Mouse (Mus musculus): Measurements from ENCODE around the gene Dcun1d4. TPM values are rescaled to one million over a fixed set of nuclear protein-coding genes. Genes with fewer than 3 reads are reported as not detected.

Dcun1d4 gene
- polyA plus RNA-seq, 1 experiment, result 1.3 TPM

- H3K27ac ChIP-seq (ENCODE audit: insufficient read depth, low read length), result no peak overlapping the region
- H3K36me3 ChIP-seq (ENCODE audit: control insufficient read depth, insufficient read depth, low read length), result no peaks in the 10 kb centered on the region
- no peak overlapping the region for H3K4me3 ChIP-seq (ENCODE audit: extremely low read depth, insufficient read depth, insufficient read length)
- no peaks in the 10 kb centered on the region for H3K4me1 ChIP-seq (ENCODE audit: control insufficient read depth, insufficient read depth, insufficient read length)
- 86% methylated on average over 8 of the region's 8 CpGs for WGBS
- TF ChIP-seq POLR2A (IDR thresholded peaks at IDR 0.05; ENCODE audit: low read depth, low read length) (no peak), CTCF (IDR thresholded peaks at IDR 0.05; ENCODE audit: extremely low read depth, insufficient read depth, insufficient read length, insufficient replicate concordance) (no peak)
- H3K27me3 ChIP-seq (ENCODE audit: control insufficient read depth, insufficient read depth, low read length), result no peaks in the 10 kb centered on the region
- DNase-seq (ENCODE audit: low read depth in 1 of 2, low spot score in 2 of 2), result no peak
These were observed 17.8 kb downstream of the Dcun1d4 start for GRCm38 (mm10) chr5:73498559-73498958.

DNA sequence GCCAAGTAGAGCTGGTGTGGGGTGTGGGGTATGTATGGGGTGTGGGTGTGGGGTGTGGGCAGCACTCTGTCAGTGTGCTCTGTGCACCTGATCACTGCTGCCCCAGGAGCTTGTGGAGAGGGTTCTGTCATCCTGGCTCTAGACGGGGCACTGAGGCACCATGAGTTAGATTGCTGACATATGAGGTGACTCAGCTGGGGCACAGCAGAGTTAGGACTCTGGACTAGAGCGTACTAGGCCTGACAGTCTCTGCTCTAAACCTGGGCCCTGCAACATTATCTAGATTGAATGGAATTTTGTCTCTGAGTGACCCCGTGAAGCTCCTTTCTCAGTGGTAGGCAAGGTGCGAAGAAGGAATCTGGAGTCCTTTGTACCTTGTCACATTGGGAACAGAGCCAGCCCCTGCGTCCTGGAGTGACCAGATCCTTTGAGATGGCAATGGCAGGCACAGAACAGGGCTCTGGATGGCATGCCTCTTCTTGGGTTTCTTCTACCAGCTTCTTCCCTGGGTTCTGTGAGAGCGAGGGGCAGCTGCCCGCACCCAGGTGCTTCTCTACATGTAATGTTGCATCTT is 20.2 kb downstream of the Dcun1d4 start:
- 88% methylated on average over 7 of the region's 7 CpGs for WGBS
- Histone ChIP-seq H3K27ac (ENCODE audit: insufficient read depth, low read length) (no peak overlapping the region), H3K4me1 (ENCODE audit: control insufficient read depth, insufficient read depth, insufficient read length) (no peaks in the 10 kb centered on the region), H3K27me3 (ENCODE audit: control insufficient read depth, insufficient read depth, low read length) (no peaks in the 10 kb centered on the region), H3K4me3 (ENCODE audit: extremely low read depth, insufficient read depth, insufficient read length) (no peak overlapping the region), H3K36me3 (ENCODE audit: control insufficient read depth, insufficient read depth, low read length) (no peaks in the 10 kb centered on the region)
- TF ChIP-seq POLR2A (IDR thresholded peaks at IDR 0.05; ENCODE audit: low read depth, low read length) (no peak), CTCF (IDR thresholded peaks at IDR 0.05; ENCODE audit: extremely low read depth, insufficient read depth, insufficient read length, insufficient replicate concordance) (no peak)
- no peak for DNase-seq (ENCODE audit: low read depth in 1 of 2, low spot score in 2 of 2)

GRCm38 (mm10) chr5:73502422-73502821 is 21.6 kb downstream of the Dcun1d4 start:
- Histone ChIP-seq H3K27ac (ENCODE audit: insufficient read depth, low read length) (no peak overlapping the region), H3K36me3 (ENCODE audit: control insufficient read depth, insufficient read depth, low read length) (no peaks in the 10 kb centered on the region), H3K27me3 (ENCODE audit: control insufficient read depth, insufficient read depth, low read length) (no peaks in the 10 kb centered on the region), H3K4me1 (ENCODE audit: control insufficient read depth, insufficient read depth, insufficient read length) (no peaks in the 10 kb centered on the region), H3K4me3 (ENCODE audit: extremely low read depth, insufficient read depth, insufficient read length) (no peak overlapping the region)
- TF ChIP-seq CTCF (IDR thresholded peaks at IDR 0.05; ENCODE audit: extremely low read depth, insufficient read depth, insufficient read length, insufficient replicate concordance) (no peak), POLR2A (IDR thresholded peaks at IDR 0.05; ENCODE audit: low read depth, low read length) (no peak)
- WGBS, result 89% methylated on average over 9 of the region's 9 CpGs
- DNase-seq (ENCODE audit: low read depth in 1 of 2, low spot score in 2 of 2), result no peak

- Histone ChIP-seq H3K4me1 (ENCODE audit: control insufficient read depth, insufficient read depth, insufficient read length) (no peaks in the 10 kb centered on the region), H3K27me3 (ENCODE audit: control insufficient read depth, insufficient read depth, low read length) (no peaks in the 10 kb centered on the region), H3K36me3 (ENCODE audit: control insufficient read depth, insufficient read depth, low read length) (no peaks in the 10 kb centered on the region), H3K27ac (ENCODE audit: insufficient read depth, low read length) (no peak overlapping the region), H3K4me3 (ENCODE audit: extremely low read depth, insufficient read depth, insufficient read length) (no peak overlapping the region)
- 86% methylated on average over 12 of the region's 12 CpGs for WGBS
- DNase-seq (ENCODE audit: low read depth in 1 of 2, low spot score in 2 of 2), result no peak
- TF ChIP-seq POLR2A (IDR thresholded peaks at IDR 0.05; ENCODE audit: low read depth, low read length) (no peak), CTCF (IDR thresholded peaks at IDR 0.05; ENCODE audit: extremely low read depth, insufficient read depth, insufficient read length, insufficient replicate concordance) (no peak)
These were observed 22.4 kb downstream of the Dcun1d4 start for GRCm38 (mm10) chr5:73503015-73503757.

DNA sequence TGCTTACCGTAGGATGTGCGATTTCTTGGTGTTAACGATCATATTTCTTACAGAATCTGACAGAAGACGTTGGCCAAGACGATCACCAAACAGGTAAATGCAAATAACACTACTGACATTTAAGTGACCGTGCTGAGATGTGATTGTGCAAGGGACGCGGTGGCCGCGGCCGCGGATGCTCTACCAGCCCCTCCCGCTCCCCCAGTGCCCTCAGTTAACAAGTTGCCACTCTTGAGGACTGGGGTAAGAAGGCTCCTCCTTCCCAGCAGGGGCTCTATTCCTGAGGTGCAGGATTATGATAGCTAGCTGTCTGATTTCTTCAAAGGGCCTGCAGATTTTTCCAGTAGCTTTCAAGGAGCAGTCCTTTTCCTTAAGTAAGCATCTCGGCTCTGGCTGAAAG is 30.3 kb downstream of the Dcun1d4 start:
- no peaks in the 10 kb centered on the region for H3K36me3 ChIP-seq (ENCODE audit: control insufficient read depth, insufficient read depth, low read length)
- no peaks in the 10 kb centered on the region for H3K27me3 ChIP-seq (ENCODE audit: control insufficient read depth, insufficient read depth, low read length)
- DNase-seq (ENCODE audit: low read depth in 1 of 2, low spot score in 2 of 2), result no peak
- no peak for TF ChIP-seq POLR2A (IDR thresholded peaks at IDR 0.05; ENCODE audit: low read depth, low read length)
- TF ChIP-seq CTCF (IDR thresholded peaks at IDR 0.05; ENCODE audit: extremely low read depth, insufficient read depth, insufficient read length, insufficient replicate concordance), result no peak
- H3K4me3 ChIP-seq (ENCODE audit: extremely low read depth, insufficient read depth, insufficient read length), result no peak overlapping the region
- no peaks in the 10 kb centered on the region for H3K4me1 ChIP-seq (ENCODE audit: control insufficient read depth, insufficient read depth, insufficient read length)
- 95% methylated on average over 14 of the region's 14 CpGs for WGBS
- no peak overlapping the region for H3K27ac ChIP-seq (ENCODE audit: insufficient read depth, low read length)

DNA sequence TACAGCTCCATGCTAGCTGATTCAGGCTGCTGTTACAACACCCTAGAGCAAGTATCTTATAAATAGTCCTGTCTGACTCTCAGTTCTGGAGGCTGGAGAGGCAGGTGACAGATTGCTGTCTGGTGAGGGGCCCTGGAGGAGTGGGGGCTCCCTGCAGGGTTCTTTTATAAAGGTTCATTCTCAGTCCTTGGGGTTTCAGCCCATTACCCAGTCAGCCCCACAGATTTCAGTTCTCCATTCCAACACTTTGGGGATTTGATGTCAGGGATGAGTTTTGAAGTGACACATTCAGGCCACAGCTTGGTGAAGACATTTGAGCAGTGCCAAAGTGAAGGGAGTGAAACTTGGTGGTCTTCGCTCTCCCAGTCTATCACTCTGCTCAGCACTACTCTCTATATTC is 31.4 kb downstream of the Dcun1d4 start:
- no peak for DNase-seq (ENCODE audit: low read depth in 1 of 2, low spot score in 2 of 2)
- 97% methylated on average over 1 of the region's 1 CpGs for WGBS
- no peak overlapping the region for H3K27ac ChIP-seq (ENCODE audit: insufficient read depth, low read length)
- no peaks in the 10 kb centered on the region for H3K4me1 ChIP-seq (ENCODE audit: control insufficient read depth, insufficient read depth, insufficient read length)
- no peak overlapping the region for H3K4me3 ChIP-seq (ENCODE audit: extremely low read depth, insufficient read depth, insufficient read length)
- H3K27me3 ChIP-seq (ENCODE audit: control insufficient read depth, insufficient read depth, low read length), result no peaks in the 10 kb centered on the region
- H3K36me3 ChIP-seq (ENCODE audit: control insufficient read depth, insufficient read depth, low read length), result no peaks in the 10 kb centered on the region
- TF ChIP-seq CTCF (IDR thresholded peaks at IDR 0.05; ENCODE audit: extremely low read depth, insufficient read depth, insufficient read length, insufficient replicate concordance), result no peak
- no peak for TF ChIP-seq POLR2A (IDR thresholded peaks at IDR 0.05; ENCODE audit: low read depth, low read length)

GRCm38 (mm10) chr5:73512661-73513060 is 31.9 kb downstream of the Dcun1d4 start:
- 93% methylated on average over 9 of the region's 9 CpGs for WGBS
- TF ChIP-seq CTCF (IDR thresholded peaks at IDR 0.05; ENCODE audit: extremely low read depth, insufficient read depth, insufficient read length, insufficient replicate concordance) (no peak), POLR2A (IDR thresholded peaks at IDR 0.05; ENCODE audit: low read depth, low read length) (no peak)
- no peaks in the 10 kb centered on the region for H3K4me1 ChIP-seq (ENCODE audit: control insufficient read depth, insufficient read depth, insufficient read length)
- DNase-seq (ENCODE audit: low read depth in 1 of 2, low spot score in 2 of 2), result no peak
- H3K27me3 ChIP-seq (ENCODE audit: control insufficient read depth, insufficient read depth, low read length), result no peaks in the 10 kb centered on the region
- H3K36me3 ChIP-seq (ENCODE audit: control insufficient read depth, insufficient read depth, low read length), result no peaks in the 10 kb centered on the region
- no peak overlapping the region for H3K27ac ChIP-seq (ENCODE audit: insufficient read depth, low read length)
- H3K4me3 ChIP-seq (ENCODE audit: extremely low read depth, insufficient read depth, insufficient read length), result no peak overlapping the region
